Mouse (Mus musculus): ENCODE measurements around the gene Canx. TPM values are rescaled to one million over a fixed set of nuclear protein-coding genes. Genes with fewer than 3 reads are reported as not detected.

Canx gene
- polyA plus RNA-seq, 1 experiment = 229 TPM

GRCm38 (mm10) chr11:50269163-50269562 lies 56.3 kb downstream of the Canx start:
- no peak for TF ChIP-seq POLR2A (IDR thresholded peaks at IDR 0.05; ENCODE audit: extremely low read depth, insufficient read depth, low read length)
- TF ChIP-seq CTCF (IDR thresholded peaks at IDR 0.05; ENCODE audit: extremely low read depth, insufficient read depth, low read length) = peak; percentile 36; the same call in 1 of the 2 replicates
- no peaks in the 10 kb centered on the region for H3K4me1 ChIP-seq (ENCODE audit: control insufficient read depth, insufficient read depth, low read length)
- H3K4me3 ChIP-seq (ENCODE audit: insufficient read depth, low read length) = no peak overlapping the region
- no peak overlapping the region for H3K27ac ChIP-seq (ENCODE audit: insufficient read depth, low read length)

- TF ChIP-seq CTCF (IDR thresholded peaks at IDR 0.05; ENCODE audit: extremely low read depth, insufficient read depth, low read length) (no peak), POLR2A (IDR thresholded peaks at IDR 0.05; ENCODE audit: extremely low read depth, insufficient read depth, low read length) (no peak)
- H3K4me1 ChIP-seq (ENCODE audit: control insufficient read depth, insufficient read depth, low read length) = no peaks in the 10 kb centered on the region
- no peak overlapping the region for H3K4me3 ChIP-seq (ENCODE audit: insufficient read depth, low read length)
- H3K27ac ChIP-seq (ENCODE audit: insufficient read depth, low read length) = no peak overlapping the region
These were observed 58.5 kb downstream of the Canx start for GRCm38 (mm10) chr11:50266997-50267396.

- Histone ChIP-seq H3K4me3 (ENCODE audit: insufficient read depth, low read length) (no peak overlapping the region), H3K27ac (ENCODE audit: insufficient read depth, low read length) (no peak overlapping the region), H3K4me1 (ENCODE audit: control insufficient read depth, insufficient read depth, low read length) (no peaks in the 10 kb centered on the region)
- no peak for TF ChIP-seq CTCF (IDR thresholded peaks at IDR 0.05; ENCODE audit: extremely low read depth, insufficient read depth, low read length)
- no peak for TF ChIP-seq POLR2A (IDR thresholded peaks at IDR 0.05; ENCODE audit: extremely low read depth, insufficient read depth, low read length)
These were observed 59.5 kb downstream of the Canx start for GRCm38 (mm10) chr11:50265931-50266330.

DNA sequence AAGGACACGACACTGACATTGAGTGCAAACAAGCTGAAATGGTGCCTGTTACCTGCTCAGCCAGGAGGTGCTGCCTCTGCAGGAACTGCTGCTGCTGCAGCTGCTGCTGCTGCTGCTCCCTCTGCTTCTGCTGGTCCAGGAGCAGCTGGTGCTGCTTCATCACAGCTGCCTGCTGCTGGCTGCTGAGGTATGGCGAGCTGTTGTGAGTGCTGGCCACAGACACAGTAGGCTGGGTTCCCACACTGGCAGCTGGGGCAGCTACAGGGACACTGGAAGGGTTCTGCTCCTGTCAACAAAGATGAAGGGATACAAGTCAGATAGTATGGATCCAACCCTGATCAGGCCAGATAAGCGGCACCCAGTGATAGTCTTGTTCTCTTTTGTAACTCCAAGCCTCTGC lies 62.3 kb downstream of the Canx start:
- H3K4me3 ChIP-seq (ENCODE audit: insufficient read depth, low read length) = no peak overlapping the region
- TF ChIP-seq POLR2A (IDR thresholded peaks at IDR 0.05; ENCODE audit: extremely low read depth, insufficient read depth, low read length) (no peak), CTCF (IDR thresholded peaks at IDR 0.05; ENCODE audit: extremely low read depth, insufficient read depth, low read length) (no peak)
- H3K4me1 ChIP-seq (ENCODE audit: control insufficient read depth, insufficient read depth, low read length) = peaks cover under 1% of the 10 kb centered on the region; the same call in 1 of the 2 replicates
- H3K27ac ChIP-seq (ENCODE audit: insufficient read depth, low read length) = no peak overlapping the region

DNA sequence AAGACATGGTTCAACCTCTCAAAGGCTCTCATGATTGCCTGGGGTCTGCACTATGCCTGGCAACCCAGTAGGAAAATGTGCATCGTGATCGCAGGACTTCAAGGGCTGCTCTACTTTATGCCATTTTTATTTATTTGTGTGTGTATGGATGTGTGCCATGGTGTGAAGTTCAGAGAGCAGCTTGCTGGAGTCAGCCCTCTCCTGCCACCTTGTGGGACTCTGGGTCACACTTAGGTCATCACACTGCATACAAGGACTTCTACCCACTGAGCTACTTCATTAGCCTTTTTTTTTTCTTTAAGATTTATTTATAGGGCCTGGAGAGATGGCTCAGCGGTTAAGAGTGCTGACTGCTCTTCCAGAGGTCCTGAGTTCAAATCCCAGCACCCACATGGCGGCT lies 63.5 kb downstream of the Canx start:
- Histone ChIP-seq H3K4me3 (ENCODE audit: insufficient read depth, low read length) (no peak overlapping the region), H3K4me1 (ENCODE audit: control insufficient read depth, insufficient read depth, low read length) (peaks cover 5% of the 10 kb centered on the region), H3K27ac (ENCODE audit: insufficient read depth, low read length) (no peak overlapping the region)
- TF ChIP-seq CTCF (IDR thresholded peaks at IDR 0.05; ENCODE audit: extremely low read depth, insufficient read depth, low read length) (peak; percentile 44; the same call in 1 of the 2 replicates), POLR2A (IDR thresholded peaks at IDR 0.05; ENCODE audit: extremely low read depth, insufficient read depth, low read length) (no peak)

DNA sequence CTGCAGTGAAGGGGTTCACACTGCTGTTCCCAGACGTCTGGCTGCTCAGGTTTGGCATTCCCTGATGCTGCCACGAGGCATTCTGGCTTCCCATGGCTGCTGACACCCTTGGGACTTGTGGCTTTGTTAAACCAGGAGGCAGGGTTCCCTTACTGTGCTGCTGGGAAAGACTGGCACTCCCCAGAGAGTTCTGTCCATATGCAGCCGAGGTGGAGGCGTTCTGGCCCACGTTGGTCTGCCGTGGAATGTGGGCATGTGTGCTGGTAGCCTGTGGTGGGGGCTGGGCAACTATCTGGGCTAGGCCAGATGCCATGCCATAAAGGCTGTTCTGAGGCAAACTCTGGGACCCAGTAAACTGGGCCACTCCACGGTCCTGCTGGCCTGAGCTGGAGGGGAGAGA lies 67.2 kb downstream of the Canx start:
- no peak overlapping the region for H3K27ac ChIP-seq (ENCODE audit: insufficient read depth, low read length)
- peaks cover 14% of the 10 kb centered on the region for H3K4me1 ChIP-seq (ENCODE audit: control insufficient read depth, insufficient read depth, low read length)
- no peak for TF ChIP-seq POLR2A (IDR thresholded peaks at IDR 0.05; ENCODE audit: extremely low read depth, insufficient read depth, low read length)
- no peak for TF ChIP-seq CTCF (IDR thresholded peaks at IDR 0.05; ENCODE audit: extremely low read depth, insufficient read depth, low read length)
- no peak overlapping the region for H3K4me3 ChIP-seq (ENCODE audit: insufficient read depth, low read length)

- peak overlapping the region; percentile 55; the same call in 1 of the 2 replicates for H3K27ac ChIP-seq (ENCODE audit: insufficient read depth, low read length)
- no peak for TF ChIP-seq POLR2A (IDR thresholded peaks at IDR 0.05; ENCODE audit: extremely low read depth, insufficient read depth, low read length)
- TF ChIP-seq CTCF (IDR thresholded peaks at IDR 0.05; ENCODE audit: extremely low read depth, insufficient read depth, low read length) = no peak
- peaks cover 14% of the 10 kb centered on the region for H3K4me1 ChIP-seq (ENCODE audit: control insufficient read depth, insufficient read depth, low read length)
- H3K4me3 ChIP-seq (ENCODE audit: insufficient read depth, low read length) = no peak overlapping the region
These were observed 68.9 kb downstream of the Canx start for GRCm38 (mm10) chr11:50256615-50257014.

DNA sequence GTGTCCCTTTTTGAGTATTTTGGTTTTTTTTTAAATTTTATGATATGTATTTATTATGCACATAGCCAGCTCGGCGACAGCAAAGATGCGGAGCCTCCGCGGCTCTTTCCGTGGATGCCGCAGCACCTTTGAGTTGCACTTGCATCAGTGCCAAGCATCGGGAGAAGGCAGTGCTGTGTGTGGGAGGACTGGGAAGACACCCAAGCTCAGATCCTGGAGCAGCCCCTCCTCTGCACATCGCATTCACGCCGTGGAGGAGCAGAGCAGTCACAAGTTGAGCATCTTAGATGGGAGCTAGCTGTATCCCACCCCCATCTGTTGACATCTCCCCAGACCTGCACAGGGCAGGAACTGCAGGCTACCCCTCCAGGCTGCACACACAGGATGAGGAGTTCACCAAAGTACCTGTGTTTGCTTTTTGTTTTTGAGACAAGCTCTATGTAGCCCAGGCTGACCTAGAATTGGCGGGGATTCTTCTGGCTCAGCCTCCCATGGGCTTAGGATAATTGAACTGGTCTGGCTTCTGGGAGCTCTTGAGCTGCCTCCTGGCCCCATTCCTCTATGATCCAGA lies 71.4 kb downstream of the Canx start:
- 0 out of 2 replicates have a peak, but pooled peaks have one; percentile 44 for TF ChIP-seq POLR2A (IDR thresholded peaks at IDR 0.05; ENCODE audit: extremely low read depth, insufficient read depth, low read length)
- no peak for TF ChIP-seq CTCF (IDR thresholded peaks at IDR 0.05; ENCODE audit: extremely low read depth, insufficient read depth, low read length)
- Histone ChIP-seq H3K4me1 (ENCODE audit: control insufficient read depth, insufficient read depth, low read length) (peaks cover 14% of the 10 kb centered on the region), H3K27ac (ENCODE audit: insufficient read depth, low read length) (peak overlapping the region; percentile 53; the same call in 1 of the 2 replicates), H3K4me3 (ENCODE audit: insufficient read depth, low read length) (no peak overlapping the region)

GRCm38 (mm10) chr11:50253393-50253792 lies 72.1 kb downstream of the Canx start:
- Histone ChIP-seq H3K4me1 (ENCODE audit: control insufficient read depth, insufficient read depth, low read length) (peaks cover 14% of the 10 kb centered on the region), H3K4me3 (ENCODE audit: insufficient read depth, low read length) (no peak overlapping the region), H3K27ac (ENCODE audit: insufficient read depth, low read length) (no peak overlapping the region)
- TF ChIP-seq CTCF (IDR thresholded peaks at IDR 0.05; ENCODE audit: extremely low read depth, insufficient read depth, low read length) (no peak), POLR2A (IDR thresholded peaks at IDR 0.05; ENCODE audit: extremely low read depth, insufficient read depth, low read length) (no peak)

GRCm38 (mm10) chr11:50252684-50253265 lies 72.7 kb downstream of the Canx start:
- H3K4me3 ChIP-seq (ENCODE audit: insufficient read depth, low read length) = no peak overlapping the region
- H3K4me1 ChIP-seq (ENCODE audit: control insufficient read depth, insufficient read depth, low read length) = peaks cover 12% of the 10 kb centered on the region
- TF ChIP-seq POLR2A (IDR thresholded peaks at IDR 0.05; ENCODE audit: extremely low read depth, insufficient read depth, low read length) (no peak), CTCF (IDR thresholded peaks at IDR 0.05; ENCODE audit: extremely low read depth, insufficient read depth, low read length) (no peak)
- H3K27ac ChIP-seq (ENCODE audit: insufficient read depth, low read length) = no peak overlapping the region

All from cortical plate, adult 2 months (tissue).